Mouse (Mus musculus) megakaryocyte, embryonic 14.5 days (primary cell): ENCODE results near the gene Rcbtb2. TPM values are rescaled to one million over a fixed set of nuclear protein-coding genes. Genes with fewer than 3 reads are reported as not detected.

Experiments used
- H3K27me3 ChIP-seq: replicated peaks from 2 replicates; pipeline ENCODE3; 2012; ENCODE audit warnings: inconsistent platforms
- H3K36me3 ChIP-seq: replicated peaks from 2 replicates; pipeline ENCODE3; 2012; ENCODE audit warnings: low read length, inconsistent platforms, mixed read lengths
- H3K4me1 ChIP-seq: 2 replicates; pipeline ENCODE4 v1.6.1; 2012; ENCODE audit warnings: inconsistent platforms
- H3K4me3 ChIP-seq: replicated peaks from 2 replicates; pipeline ENCODE3; 2012; ENCODE audit warnings: moderate library complexity, mild to moderate bottlenecking, inconsistent platforms
- H3K9me3 ChIP-seq: 2 replicates; pipeline ENCODE4 v1.6.1; 2012; ENCODE audit warnings: inconsistent platforms
- FLI1 ChIP-seq: IDR thresholded peaks from 2 replicates; pipeline ENCODE4 v1.6.1; 2012; ENCODE audit warnings: low read length, inconsistent platforms, mixed read lengths
- GATA1 ChIP-seq: IDR thresholded peaks from 3 replicates; pipeline ENCODE4 v1.6.1; 2012; ENCODE audit warnings: mixed read lengths, low read length, inconsistent platforms, borderline replicate concordance
- polyA plus RNA-seq: library from polyadenylated mRNA; stranded (reverse); fragments of >175 nt; gene quantifications from 2 replicates; pipeline ENCODE4 v1.2.3, GENCODE M21; 2012; ENCODE audit warnings: low replicate concordance; ENCODE audit not compliant: insufficient read depth

The Rcbtb2 gene
- polyA plus RNA-seq, 1 experiment, result 27.1 TPM

DNA sequence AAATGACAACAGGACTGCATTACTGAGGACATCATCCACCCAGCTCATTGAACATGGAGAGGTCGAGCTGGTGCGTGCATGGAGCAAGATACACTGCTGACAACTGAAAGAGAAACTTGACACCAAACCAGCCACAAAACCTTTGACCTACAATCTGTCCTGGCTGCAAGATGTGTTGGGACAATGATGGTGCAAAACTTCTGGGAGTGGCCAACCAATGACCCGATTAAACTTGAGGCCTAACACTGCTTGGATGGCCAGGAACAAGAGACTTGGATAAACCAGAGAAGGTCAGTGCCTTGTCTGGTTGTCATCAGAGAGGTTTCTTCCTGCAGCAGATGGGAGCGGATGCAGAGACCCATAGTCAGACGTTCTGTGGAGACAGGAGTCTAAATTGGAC lies 7.7 kb downstream of the Rcbtb2 start:
- TF ChIP-seq GATA1 (no peak), FLI1 (no peak)
- H3K36me3 ChIP-seq, result peaks cover 3% of the 10 kb centered on the region
- no peaks in the 10 kb centered on the region for H3K9me3 ChIP-seq
- H3K4me1 ChIP-seq, result peaks cover 43% of the 10 kb centered on the region
- no peaks in the 10 kb centered on the region for H3K27me3 ChIP-seq
- peak overlapping the region; percentile 14 for H3K4me3 ChIP-seq

DNA sequence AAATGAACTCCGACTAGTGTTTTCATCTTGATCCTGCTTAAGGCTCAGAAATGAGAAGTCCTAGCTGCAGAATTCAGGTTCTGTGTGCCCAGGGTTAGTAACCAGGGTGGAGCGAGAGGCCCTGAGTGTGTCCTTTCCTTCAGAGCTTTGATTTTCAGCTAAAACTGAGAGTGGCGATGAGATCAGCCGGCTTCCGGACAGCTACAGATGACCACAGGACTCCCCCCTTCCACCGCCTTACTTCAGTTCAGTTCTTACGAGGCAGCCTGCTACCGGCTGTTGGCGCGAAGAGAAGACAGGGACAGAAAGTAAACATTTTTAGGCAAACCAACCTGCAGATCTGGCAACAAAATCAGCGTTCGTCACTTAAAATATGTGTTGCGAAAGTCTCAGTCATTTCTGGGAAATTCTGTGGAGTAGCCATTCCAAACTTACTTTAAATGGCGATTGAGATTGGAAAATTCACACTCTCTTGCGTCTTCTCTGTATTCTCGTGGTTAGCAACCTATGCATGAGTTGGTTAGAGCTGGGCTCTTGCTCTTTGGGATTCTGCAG lies 9.1 kb downstream of the Rcbtb2 start:
- TF ChIP-seq GATA1 (no peak), FLI1 (no peak)
- H3K4me1 ChIP-seq, result peaks cover 33% of the 10 kb centered on the region

DNA sequence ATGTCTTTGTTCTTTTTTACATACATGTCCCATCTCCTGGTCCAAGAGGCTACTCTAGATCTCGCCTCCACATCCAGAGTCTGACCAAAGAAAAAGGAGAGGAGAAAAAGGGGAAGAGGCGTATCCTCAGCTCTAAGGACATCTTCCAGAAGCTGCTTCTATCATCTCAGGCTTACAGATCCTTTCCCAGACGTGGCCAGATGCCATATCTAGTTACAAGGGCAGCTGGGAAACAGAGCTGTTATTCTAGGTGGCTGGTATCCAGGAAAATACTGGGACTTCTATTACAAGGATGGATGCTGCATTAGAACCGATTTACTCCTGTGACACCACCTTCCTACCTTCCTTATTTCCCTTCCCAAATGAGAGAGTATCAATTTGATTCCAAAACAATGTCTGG lies 9.9 kb downstream of the Rcbtb2 start:
- Histone ChIP-seq H3K4me3 (no peak overlapping the region), H3K27me3 (no peaks in the 10 kb centered on the region), H3K36me3 (peaks cover 3% of the 10 kb centered on the region), H3K9me3 (no peaks in the 10 kb centered on the region), H3K4me1 (peaks cover 37% of the 10 kb centered on the region)
- TF ChIP-seq FLI1 (no peak), GATA1 (no peak)

More for the DNA sequence above, 9.1 kb downstream of the Rcbtb2 start:
- Histone ChIP-seq H3K9me3 (no peaks in the 10 kb centered on the region), H3K27me3 (no peaks in the 10 kb centered on the region), H3K36me3 (peaks cover 3% of the 10 kb centered on the region), H3K4me3 (no peak overlapping the region)

DNA sequence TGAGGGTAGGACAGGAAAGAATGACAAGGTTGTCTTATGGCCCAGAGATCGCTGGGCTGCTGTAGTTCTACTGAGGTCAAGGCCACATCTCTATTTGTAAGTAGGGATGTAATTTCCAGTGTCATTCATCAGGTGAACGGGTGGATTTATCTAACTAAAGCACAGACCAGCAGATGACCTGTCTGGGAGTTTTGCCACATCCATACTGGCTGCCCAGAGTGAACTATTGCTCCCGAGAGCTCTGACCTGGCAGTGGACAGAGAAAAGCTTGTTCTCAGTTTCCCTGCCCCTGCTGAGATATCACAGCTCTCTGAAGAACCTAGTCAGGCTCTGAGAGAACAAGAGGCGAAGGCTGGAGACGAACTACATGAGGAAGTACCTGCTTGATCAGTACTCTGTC lies 14.4 kb downstream of the Rcbtb2 start:
- Histone ChIP-seq H3K9me3 (no peaks in the 10 kb centered on the region), H3K27me3 (no peaks in the 10 kb centered on the region), H3K36me3 (peaks cover 8% of the 10 kb centered on the region), H3K4me1 (peaks cover 50% of the 10 kb centered on the region), H3K4me3 (no peak overlapping the region)
- TF ChIP-seq GATA1, result no peak
- no peak for TF ChIP-seq FLI1

DNA sequence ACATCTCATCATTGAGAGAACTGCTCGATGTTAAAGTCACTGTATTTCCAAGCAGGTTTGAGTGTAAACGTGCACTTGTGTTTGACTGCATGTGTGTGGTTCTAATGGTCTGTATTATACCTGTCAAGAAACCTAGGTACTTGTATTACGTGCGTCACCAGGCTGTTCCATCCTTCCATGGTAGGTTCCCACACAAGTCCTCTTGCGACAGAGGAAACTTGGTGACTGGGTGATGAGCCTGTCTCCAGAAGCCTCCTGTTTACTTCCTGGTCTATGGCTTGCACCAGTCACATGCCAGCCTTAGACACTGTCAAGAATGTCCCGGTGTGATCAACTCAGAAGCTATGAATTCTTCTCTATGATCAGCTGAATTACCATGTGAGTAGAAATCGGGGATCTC lies 15.6 kb downstream of the Rcbtb2 start:
- no peaks in the 10 kb centered on the region for H3K27me3 ChIP-seq
- H3K4me3 ChIP-seq, result peak overlapping the region; percentile 74
- peaks cover 49% of the 10 kb centered on the region for H3K4me1 ChIP-seq
- H3K9me3 ChIP-seq, result no peaks in the 10 kb centered on the region
- TF ChIP-seq GATA1, result no peak
- no peak for TF ChIP-seq FLI1
- peaks cover 8% of the 10 kb centered on the region for H3K36me3 ChIP-seq

DNA sequence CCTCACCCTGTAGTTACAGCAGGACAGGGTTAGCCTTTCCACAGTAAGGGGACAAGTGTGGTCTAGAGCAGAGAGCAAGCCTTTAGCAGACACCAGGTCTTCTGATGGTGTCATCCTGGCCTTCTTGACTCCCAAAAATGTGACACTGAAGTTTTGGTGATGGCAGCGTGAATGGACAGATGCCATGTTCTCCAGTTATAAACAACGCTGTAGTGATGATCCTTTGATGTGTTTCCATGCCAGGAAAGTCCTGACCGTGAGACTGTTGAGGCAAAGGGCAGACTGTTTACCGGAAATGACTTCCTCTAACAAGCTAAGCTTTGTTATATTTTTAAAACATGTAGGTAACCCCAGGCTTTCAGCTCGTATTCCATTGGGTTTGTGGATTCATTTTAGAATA lies 17.0 kb downstream of the Rcbtb2 start:
- peak overlapping the region; percentile 83 for H3K4me3 ChIP-seq

DNA sequence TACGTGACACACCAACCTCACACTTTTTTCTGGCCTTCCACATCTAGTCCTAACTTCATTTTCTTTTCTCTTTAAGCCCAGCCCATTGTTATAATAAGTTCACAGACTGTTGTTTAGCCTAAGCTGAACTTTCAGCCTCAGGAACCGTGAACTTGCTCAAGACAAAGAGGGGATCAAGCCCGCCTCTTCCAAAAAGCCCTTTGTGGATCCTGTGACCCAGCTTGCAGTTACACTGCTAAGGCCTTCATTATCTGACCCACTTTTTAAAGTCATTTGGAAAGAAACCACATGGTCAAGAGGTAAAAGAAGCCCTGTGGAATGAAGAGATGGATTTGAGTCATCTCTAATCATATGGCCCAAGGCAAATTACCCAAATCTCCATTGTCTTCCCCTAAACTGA lies 19.0 kb downstream of the Rcbtb2 start:
- Histone ChIP-seq H3K36me3 (peaks cover 30% of the 10 kb centered on the region), H3K4me1 (peaks cover 81% of the 10 kb centered on the region), H3K27me3 (no peaks in the 10 kb centered on the region), H3K9me3 (no peaks in the 10 kb centered on the region), H3K4me3 (peak overlapping the region; percentile 12)
- TF ChIP-seq FLI1, result no peak
- no peak for TF ChIP-seq GATA1

More for the DNA sequence above, 17.0 kb downstream of the Rcbtb2 start:
- Histone ChIP-seq H3K27me3 (no peaks in the 10 kb centered on the region), H3K4me1 (peaks cover 63% of the 10 kb centered on the region), H3K36me3 (peaks cover 15% of the 10 kb centered on the region), H3K9me3 (no peaks in the 10 kb centered on the region)
- TF ChIP-seq GATA1, result no peak
- no peak for TF ChIP-seq FLI1

DNA sequence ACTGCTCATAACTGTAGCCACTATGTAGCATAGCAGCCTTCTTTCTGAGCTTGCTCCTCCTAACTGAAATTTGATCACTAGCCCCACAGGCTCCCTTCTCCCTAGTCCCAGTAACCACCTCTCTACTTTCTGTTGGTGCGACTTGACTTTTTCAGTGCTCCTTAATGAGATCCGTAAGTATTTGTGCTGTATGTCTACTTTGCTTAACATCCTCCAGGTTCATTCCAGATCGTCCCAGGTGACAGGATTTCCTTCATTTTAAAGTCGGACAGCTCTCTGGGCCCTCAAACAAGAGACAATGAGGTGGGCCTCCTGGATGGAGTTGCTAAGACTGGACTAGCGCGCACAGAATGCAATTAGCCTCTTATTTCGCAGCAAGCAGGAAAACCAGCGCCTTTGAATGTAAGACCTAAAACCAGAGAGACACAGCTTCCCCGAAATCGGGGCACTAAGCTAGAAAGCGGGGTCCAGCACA lies 19.6 kb downstream of the Rcbtb2 start:
- Histone ChIP-seq H3K4me1 (peaks cover 81% of the 10 kb centered on the region), H3K36me3 (peaks cover 35% of the 10 kb centered on the region), H3K9me3 (no peaks in the 10 kb centered on the region), H3K27me3 (no peaks in the 10 kb centered on the region), H3K4me3 (peak overlapping the region; percentile 93)
- no peak for TF ChIP-seq FLI1

DNA sequence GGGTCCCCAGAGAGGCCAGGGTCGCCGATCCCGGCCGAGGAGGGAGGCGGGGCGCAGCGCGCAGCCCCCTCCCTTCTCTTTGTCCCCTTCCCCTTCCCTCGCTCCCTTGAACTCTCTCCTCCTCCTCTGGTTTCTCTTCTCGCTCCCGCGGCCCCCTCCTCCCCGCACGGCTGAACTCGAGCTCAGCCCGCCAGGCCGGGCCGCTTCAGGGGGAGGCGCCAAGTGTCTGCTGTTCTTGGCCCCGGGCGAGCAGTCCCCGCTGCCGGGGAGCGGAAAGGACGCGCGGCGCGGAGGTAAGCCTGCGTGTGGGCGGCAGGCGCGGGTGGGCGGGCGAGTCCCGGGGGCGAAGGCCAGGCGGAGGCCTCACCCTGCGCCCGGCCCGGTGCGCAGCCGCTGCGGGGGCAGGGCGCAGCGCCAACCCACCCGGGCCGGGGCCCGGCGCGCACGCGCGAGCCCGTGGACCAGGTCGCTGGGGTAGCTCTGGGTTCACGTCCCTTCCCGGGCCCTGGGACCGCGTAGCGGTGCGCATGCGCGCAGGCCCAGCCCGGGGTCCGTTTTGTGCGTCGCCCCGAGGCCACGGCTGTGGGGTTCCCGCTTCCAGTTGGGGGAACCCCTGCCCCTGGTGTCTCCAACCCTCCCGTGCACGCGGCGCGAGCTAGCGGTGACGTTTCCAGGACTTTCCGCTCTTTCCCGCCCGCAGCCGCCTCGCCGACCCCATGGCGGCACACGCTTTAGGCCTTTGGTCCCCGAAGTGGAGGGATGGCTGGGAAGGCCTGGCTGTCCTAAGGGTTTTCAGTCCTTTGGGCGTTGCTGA lies 20.3 kb downstream of the Rcbtb2 start:
- Histone ChIP-seq H3K4me1 (peaks cover 82% of the 10 kb centered on the region), H3K27me3 (no peaks in the 10 kb centered on the region), H3K36me3 (peaks cover 42% of the 10 kb centered on the region), H3K9me3 (no peaks in the 10 kb centered on the region), H3K4me3 (peak overlapping the region; percentile 93)
- TF ChIP-seq GATA1, result no peak
- TF ChIP-seq FLI1, result no peak

DNA sequence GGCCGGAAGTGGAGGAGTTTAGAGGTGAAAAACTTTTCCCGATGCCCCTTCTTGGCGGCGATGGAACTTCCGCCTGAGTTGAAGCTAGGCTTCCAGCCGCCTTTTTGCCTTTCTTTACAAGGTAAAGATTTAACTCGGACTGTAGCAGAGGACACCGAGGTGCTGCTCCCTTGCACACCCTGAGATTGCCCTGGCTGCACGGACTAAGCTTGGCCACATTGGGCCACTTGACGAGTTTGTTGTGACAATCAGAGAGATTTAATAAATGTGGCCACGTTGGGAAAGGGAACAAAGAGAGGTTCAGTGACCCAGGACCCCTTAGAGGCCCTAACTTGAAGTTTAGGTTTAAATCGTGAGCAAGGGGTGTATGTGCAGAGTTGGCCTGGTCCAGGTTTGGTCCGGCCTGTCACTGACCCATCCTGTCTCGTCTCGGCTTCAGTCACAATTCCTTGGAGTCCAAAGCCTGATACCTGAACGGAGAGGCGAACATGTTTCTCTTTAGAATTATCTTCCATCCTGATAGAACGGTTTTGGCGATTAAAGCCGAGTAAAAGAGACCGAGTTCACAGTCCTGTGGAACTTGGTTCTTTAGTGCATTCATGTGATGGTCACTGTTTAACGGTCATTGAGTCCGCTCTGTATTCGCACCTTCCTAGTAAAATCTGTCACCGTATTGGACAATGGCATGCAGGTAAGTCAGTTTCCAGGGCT lies 21.0 kb downstream of the Rcbtb2 start:
- no peaks in the 10 kb centered on the region for H3K27me3 ChIP-seq
- TF ChIP-seq FLI1 (no peak), GATA1 (no peak)
- H3K4me3 ChIP-seq, result peak overlapping the region; percentile 93
- H3K9me3 ChIP-seq, result no peaks in the 10 kb centered on the region
- peaks cover 85% of the 10 kb centered on the region for H3K4me1 ChIP-seq
- peaks cover 47% of the 10 kb centered on the region for H3K36me3 ChIP-seq
